Mouse (Mus musculus): ENCODE measurements around the gene Smdt1.
"Not testable (repeated sequence)": the region's sequence is repeated elsewhere in the genome, so short reads cannot be mapped to it uniquely, and the experiment has no call there.

The Smdt1 gene

DNA sequence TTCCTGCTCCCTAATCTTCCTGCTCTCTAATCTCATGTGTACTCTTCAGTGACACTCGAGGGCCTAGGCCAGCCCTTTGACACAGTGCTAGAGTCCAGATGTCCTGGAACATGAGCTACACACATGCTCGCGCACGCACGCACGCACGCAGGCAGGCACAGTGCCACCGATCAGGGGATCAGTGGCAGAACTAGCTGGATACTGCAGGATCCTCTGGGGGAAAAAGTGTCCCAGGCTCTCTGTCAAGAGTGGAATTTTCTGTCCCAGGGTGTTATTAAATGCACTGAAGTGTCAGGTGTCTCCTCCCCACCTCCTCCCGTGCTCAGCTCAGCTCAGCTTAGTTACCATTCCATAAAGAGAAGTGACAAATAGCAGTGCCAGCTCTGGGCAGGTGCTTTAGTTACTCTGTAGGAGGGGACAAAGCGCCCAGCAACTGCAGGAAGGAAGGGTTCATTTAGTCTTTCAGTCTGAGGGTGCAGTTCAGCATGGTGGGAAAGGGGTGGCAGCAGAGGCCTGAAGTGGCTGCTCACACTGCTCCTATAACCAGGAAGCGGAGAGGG, 22.8 kb downstream of the Smdt1 start:
- in situ Hi-C loops (cut with MboI; ENCODE audit: low pct_unique_long_range_greater_than_20kb in 1 of 2, low sequenced_read_pairs in 2 of 2, unreplicated experiment in 1 of 2): no loop called here

DNA sequence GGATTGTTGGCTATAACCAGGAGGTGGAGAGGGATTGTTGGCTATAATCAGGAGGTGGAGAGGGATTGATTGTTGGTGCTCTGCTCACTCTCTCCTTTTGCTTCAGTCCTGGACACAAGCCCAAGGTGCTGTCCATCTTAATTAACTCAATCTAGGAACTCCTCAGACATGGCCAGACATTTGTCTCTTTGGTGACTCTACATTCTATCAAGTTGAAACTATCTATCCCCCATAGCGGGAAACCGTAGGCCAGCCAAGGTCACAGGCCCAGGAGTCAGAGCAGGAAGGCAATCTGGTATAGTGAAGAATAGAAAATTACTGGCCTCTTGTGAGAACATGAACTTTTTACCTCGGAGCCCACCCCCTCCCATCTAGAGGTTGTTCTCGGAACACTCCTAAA, 23.5 kb downstream of the Smdt1 start:
- in situ Hi-C loops (cut with MboI; ENCODE audit: low pct_unique_long_range_greater_than_20kb in 1 of 2, low sequenced_read_pairs in 2 of 2, unreplicated experiment in 1 of 2): no loop called here

DNA sequence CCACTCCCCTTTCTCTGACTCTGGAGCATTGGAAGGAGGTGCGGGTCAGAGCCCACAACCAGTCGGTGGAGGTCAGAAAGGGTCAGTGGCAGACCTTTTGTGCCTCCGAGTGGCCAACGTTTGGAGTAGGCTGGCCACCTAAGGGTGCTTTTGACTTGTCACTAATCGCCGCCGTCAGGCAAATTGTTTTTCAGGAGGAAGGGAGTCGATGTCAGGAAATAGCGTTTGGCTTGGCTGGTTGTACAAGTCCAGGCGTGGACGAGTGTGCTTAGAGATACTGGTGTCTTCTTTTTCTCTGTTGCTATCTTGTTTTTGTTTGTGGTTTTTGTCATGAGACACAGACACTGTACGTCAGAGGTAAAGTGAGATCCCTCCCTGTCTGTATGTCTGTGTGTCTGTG, 25.0 kb downstream of the Smdt1 start:
- in situ Hi-C loops (cut with MboI; ENCODE audit: low pct_unique_long_range_greater_than_20kb in 1 of 2, low sequenced_read_pairs in 2 of 2, unreplicated experiment in 1 of 2): not testable (repeated sequence)

DNA sequence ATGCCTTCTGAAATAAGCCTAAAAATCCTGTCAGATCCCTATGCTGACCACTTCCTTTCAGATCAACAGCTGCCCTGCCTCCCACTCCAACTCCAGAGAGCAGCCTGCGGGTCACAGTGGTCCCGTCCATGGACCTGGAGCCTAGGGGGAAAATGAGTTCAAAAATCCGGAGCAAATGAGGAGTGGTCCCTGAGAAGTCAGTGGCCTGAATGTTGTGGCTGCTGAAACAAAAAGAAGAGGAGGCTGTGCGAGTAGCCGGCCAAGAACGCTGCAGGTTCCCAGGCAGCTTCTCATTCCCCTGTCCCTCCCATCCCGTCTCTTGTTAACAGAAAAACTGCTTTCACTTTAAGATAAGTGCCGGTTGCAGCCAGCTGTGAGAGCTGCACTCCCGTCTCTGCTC, 25.8 kb downstream of the Smdt1 start:
- in situ Hi-C loops (cut with MboI; ENCODE audit: low pct_unique_long_range_greater_than_20kb in 1 of 2, low sequenced_read_pairs in 2 of 2, unreplicated experiment in 1 of 2): not testable (repeated sequence)

DNA sequence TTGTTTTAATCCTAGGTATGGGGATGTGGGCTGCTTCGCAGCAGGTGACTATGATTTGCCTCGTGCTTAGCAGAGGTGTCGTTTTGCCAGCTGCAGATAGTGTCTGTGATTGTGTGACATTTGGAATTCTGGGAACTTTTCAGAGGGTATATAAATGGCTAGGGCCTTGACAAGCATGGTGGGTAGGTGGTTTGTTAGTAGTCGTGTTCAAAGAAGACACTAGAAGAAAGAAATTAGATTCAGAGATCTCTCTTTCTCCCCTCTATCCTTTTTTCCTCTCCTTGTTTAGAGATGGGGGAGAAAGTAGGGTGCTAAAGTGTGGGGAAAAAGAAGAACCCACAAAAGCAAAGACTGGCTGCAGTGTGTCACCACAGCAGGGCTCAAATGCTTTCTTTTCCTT, 29.4 kb downstream of the Smdt1 start:
- in situ Hi-C loops (cut with MboI; ENCODE audit: low pct_unique_long_range_greater_than_20kb in 1 of 2, low sequenced_read_pairs in 2 of 2, unreplicated experiment in 1 of 2): no loop called here

DNA sequence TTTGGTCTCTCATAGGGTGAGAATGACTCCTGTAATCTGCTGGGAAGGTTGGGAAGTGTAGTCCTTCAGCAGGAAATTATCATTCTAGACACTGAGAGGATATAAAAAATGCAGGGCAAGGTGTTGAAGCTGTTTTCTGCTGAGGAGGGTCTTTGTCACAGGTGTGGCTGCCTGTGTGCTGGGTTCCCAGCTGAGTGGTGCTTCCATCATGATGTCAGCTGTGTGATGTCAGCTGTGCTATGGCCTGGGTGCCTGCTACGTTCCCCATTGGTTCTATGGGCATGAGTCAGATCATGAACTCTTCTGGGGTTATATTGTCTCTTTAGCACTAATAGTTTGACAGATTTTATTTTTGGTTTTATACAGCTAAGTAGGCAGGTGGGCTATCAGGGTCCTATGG, 30.1 kb downstream of the Smdt1 start:
- in situ Hi-C loops (cut with MboI; ENCODE audit: low pct_unique_long_range_greater_than_20kb in 1 of 2, low sequenced_read_pairs in 2 of 2, unreplicated experiment in 1 of 2): no loop called here

DNA sequence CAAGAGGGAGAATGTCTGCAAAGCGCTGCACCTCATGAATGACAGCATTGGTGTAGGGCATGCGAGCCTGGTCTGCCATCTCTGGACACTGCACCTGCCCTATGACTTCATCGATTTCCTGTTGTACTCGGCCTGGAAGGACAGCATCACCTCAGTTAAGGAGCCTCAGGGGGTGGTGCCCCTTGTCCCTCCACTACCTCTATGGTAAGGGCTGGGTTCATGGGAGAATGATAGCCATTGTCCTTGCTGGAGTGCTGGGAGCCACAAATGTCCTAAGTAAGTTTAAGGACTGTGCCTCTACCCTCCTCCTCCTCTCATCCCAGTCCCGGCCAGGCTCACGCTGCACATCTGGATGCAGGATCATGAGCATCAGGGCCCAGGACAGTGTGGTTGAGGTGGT, 33.7 kb downstream of the Smdt1 start:
- in situ Hi-C loops (cut with MboI; ENCODE audit: low pct_unique_long_range_greater_than_20kb in 1 of 2, low sequenced_read_pairs in 2 of 2, unreplicated experiment in 1 of 2): no loop called here

DNA sequence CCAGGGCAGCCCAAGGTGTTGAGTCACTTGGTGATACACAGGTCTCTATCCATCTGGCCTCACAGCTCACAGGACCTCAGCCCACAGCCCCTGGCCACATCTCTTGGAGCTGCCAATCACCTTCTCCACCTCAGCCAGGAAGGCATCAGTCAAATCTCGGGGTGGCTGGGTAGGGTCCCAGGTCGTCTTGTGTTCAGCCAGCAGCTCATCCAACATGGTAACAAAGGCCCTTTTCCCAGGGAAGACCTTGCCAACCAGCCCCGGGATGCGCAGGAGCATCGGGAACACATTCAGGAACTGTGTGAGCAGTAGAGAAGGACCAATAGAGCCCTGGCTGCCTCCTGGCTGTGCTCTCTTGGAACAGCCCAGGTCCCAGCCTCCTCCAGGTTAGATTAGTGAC, 34.2 kb downstream of the Smdt1 start:
- in situ Hi-C loops (cut with MboI; ENCODE audit: low pct_unique_long_range_greater_than_20kb in 1 of 2, low sequenced_read_pairs in 2 of 2, unreplicated experiment in 1 of 2): no loop called here

DNA sequence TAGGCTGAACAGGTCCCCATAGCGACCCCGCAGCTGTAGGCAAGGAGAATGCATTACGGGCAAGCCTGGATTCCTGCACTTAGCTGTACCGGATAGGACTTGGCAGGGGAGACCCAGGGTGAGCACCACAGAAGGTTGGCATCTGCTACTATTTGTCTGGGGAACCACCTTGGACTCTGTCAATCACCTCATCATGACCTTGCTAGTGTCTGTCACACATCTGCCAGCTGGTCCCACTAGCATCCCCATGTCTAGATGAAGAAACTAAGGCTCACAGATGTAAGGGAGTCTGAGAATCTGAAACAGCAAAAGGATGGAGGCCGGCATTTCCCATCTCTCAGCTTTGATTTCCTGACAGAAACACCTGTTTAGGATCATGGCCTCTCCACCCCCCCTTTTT, 35.7 kb downstream of the Smdt1 start:
- in situ Hi-C loops (cut with MboI; ENCODE audit: low pct_unique_long_range_greater_than_20kb in 1 of 2, low sequenced_read_pairs in 2 of 2, unreplicated experiment in 1 of 2): no loop called here

DNA sequence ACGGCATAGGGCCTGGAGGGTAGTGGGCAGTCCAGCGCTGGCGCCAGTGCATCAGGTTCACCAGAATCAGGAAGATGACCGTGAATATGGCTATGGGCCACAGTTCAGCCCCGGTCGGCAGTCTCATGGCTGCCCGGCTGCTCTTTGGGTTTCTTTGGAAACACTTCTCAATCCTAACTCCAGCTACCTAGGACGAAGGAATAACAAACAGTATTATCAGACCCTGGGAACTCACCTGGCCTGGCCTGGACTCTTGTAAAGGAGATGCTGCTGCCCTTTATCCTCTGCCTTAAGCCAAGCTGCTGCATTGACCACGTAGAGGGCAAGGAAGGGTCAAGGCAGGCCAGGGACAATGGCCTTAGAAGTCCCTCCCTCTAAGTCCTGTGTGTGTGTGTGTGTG, 37.1 kb downstream of the Smdt1 start:
- in situ Hi-C loops (cut with MboI; ENCODE audit: low pct_unique_long_range_greater_than_20kb in 1 of 2, low sequenced_read_pairs in 2 of 2, unreplicated experiment in 1 of 2): no loop called here

DNA sequence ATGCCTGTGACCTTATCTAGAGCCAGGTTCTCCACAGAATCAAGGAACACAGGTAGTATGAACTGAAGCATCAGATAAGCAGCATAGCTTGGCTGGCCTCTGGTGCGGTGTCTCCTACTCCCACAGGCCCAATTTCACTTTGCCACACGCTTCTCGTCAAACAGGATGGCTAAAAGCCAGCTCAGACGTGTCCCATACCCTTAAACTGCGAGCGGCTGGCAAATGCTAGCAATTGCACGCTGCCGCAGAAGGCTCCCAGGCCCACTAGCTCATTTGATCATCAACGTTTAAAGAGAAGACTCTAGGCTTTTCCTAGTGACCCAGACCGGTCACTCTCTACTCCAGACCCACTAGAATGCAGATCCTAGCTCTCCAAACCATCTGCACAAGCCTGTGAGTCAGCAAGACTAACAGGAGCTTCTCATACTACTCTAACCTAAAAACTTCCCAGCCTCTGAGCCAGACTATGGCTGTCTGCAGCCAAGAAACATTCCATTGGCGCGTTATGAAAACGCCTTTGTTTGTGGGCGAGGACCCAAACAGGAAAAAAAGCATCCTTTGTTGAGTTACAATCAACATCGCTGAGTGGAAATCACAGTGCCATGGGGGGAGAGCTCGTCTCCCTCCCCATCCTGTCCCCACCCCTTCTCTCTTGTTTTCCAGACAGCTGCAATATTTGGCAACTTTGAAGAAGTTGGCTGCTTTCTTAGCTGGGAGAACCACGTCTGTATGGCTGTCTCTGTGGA, 37.8 kb downstream of the Smdt1 start:
- in situ Hi-C loops (cut with MboI; ENCODE audit: low pct_unique_long_range_greater_than_20kb in 1 of 2, low sequenced_read_pairs in 2 of 2, unreplicated experiment in 1 of 2): no loop called here

DNA sequence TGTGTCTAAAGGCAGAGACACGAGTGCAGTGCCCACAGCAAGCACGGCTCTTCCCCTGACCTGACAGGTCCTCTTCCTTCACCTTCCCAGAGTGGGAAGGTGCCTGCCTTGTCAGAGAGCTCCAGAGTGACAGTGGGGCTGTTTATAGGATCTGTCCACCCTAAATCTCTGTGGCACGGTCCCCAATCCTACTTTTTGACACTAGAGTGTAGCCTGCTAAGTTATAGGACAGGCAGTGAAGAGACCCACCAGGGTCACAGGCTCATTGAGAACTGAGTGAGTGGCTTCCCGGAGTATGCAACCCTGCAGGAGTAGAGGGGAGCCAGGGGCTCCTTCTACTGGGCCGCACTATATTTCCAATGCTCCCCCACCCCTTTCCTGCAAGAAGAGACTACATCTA, 38.9 kb downstream of the Smdt1 start:
- in situ Hi-C loops (cut with MboI; ENCODE audit: low pct_unique_long_range_greater_than_20kb in 1 of 2, low sequenced_read_pairs in 2 of 2, unreplicated experiment in 1 of 2): no loop called here

DNA sequence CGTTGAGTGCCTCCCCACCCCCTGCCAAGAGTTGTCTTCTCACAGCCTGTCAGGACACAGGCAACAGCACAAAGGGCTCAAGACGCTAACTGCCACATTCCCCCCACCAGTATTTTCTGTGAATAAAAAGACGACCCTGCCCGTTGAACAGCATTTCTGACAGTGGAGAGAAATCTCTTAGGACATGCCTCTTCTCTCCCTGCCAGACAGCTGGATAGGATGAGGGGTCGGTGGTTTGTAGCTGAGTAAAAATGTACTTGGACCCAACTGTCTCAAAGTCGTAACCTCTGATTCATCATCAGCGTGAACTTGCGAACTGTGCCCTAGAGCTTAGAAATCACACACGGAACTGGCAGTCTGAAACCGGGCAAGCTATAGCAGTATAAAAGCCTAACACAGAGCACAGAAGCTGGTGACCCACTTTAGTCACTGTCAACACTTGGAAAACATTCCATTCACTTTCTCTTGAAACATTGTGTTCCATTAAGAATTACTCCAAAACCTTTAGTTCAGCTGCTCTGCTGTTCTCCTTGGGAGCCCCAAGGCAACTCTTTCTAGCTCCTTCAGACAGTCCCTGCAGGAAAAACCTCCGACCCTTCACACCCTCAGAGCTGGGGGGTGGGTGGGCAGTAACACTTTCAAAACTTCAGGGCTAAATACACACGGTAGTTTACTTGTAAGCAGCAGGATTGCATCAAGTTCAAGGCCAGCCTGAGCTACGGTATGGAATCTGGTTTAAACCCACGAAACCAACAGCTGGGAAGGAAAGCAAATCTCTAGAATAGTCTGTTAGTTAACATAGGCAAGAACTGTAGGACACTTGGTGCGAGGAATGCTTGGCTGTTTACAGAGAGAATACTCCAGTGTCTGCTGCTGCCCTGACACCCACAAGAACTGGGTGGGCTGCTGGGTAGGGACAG, 39.8 kb downstream of the Smdt1 start:
- in situ Hi-C loops (cut with MboI; ENCODE audit: low pct_unique_long_range_greater_than_20kb in 1 of 2, low sequenced_read_pairs in 2 of 2, unreplicated experiment in 1 of 2): no loop called here

DNA sequence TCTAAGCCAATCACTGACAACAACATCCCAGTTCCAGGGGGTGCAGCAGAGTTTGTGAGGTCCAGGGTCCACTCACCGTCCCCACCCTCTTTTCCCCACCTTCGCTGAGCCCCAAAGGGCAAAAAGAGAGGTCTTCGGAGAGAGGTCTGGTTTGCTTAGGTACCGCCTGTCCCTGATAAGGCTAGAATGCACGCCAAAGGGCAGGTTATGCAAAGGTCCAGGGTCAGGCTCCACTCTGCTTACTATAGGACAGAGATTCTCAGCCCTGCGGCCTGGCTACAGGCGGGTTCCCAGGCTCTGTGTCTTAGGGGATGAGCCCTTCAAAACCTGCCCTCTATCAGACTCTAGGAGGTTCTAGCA, 40.7 kb downstream of the Smdt1 start:
- in situ Hi-C loops (cut with MboI; ENCODE audit: low pct_unique_long_range_greater_than_20kb in 1 of 2, low sequenced_read_pairs in 2 of 2, unreplicated experiment in 1 of 2): no loop called here

DNA sequence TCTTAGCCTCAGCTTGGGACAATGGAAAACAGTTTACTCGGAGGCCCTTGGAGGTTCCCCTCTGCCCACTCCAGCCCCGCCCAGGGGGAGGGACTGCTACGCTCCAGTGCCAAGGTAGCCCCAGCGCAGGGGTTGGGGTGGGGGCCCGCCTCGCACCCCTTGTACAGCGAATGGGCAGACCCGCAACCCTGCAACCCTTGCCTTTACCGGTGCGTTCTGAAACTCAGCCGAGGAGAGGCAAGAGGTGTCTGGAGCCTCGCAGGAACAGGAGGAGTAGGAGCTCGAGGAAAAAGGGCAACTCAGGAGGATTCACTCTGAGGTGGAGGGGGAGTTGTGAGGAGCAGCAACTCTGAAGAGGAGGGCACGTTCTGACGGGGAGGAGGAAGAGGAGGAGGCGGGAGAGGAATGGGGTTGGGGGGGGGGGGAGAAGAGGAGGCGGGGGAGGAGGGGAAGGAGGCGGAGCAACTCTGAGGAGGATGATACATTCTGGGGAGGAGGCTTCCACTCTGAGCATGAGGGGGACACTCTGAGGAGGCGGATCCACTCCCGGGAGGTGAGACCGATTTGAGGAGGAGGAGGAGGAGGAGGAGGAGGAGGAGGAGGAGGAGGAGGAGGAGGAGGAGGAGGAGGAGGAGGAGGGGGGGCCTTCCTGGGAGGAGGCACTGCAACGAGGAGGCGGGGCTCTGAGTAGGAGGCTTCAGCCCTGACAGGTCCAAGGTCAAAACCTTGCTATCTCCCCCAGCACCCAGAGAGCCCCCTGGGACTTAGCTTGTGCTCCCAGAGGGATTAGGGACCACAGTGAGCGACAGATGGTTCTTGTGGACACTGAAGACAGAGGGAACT, 41.3 kb downstream of the Smdt1 start, which contains the start of gene Cyp2d22:
Gene Cyp2d22 (minus strand): TSS at position 390 of the 843 bp plus-strand sequence.
- in situ Hi-C loops (cut with MboI; ENCODE audit: low pct_unique_long_range_greater_than_20kb in 1 of 2, low sequenced_read_pairs in 2 of 2, unreplicated experiment in 1 of 2): no loop called here

DNA sequence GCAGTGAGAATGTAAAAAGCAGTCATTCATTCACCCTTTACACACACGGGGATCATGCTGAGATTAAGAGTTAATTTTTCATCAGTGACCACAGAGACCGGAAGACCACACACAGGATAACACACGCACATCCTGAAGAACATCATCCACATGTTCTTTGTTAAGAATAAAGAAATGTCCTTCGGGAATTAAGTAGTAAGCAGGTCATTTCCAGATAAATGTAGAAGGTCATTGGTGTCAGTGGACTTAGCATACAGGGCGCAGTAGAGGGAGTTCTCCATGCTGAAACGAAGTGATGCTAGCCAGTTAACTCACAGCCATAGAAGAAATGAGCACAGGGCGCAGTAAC, 41.9 kb downstream of the Smdt1 start:
- in situ Hi-C loops (cut with MboI; ENCODE audit: low pct_unique_long_range_greater_than_20kb in 1 of 2, low sequenced_read_pairs in 2 of 2, unreplicated experiment in 1 of 2): no loop called here

DNA sequence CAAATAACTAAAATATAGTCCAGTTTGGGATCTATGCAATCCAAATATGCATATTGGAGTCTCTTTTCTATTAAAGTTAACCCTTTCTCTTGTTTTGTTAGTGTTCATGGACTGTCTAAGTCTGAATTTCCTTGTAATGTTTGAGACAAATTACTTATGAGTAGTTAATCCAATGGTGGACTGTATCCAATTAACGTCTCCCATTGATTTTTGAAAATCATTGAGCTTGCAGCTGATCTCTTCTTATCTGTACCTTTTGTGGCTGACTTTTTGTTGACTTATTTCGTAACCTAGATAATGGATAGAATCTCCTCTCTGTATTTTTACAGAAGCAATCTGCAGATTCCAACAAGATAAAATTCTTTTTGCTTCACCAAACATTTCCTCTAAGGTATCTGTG, 43.7 kb downstream of the Smdt1 start:
- in situ Hi-C loops (cut with MboI; ENCODE audit: low pct_unique_long_range_greater_than_20kb in 1 of 2, low sequenced_read_pairs in 2 of 2, unreplicated experiment in 1 of 2): no loop called here

DNA sequence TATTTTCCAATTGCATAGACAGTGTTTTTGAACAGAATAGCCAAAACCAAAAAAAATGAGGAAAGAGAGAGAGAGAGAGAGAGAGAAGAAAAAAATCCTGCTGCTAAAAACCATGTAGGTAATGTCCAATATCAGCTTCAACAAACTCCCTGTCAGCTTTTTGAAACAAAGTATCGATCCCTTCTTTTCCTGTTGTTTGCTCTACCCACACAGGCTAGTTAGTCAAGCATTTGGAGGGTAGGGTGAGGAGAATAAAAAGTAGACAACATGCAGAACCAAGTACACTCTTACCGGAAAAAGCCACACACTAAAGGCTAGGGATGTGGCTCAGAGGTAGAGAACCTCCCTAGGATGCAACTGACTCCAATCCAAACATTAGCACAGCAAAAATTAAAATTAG, 47.0 kb downstream of the Smdt1 start:
- in situ Hi-C loops (cut with MboI; ENCODE audit: low pct_unique_long_range_greater_than_20kb in 1 of 2, low sequenced_read_pairs in 2 of 2, unreplicated experiment in 1 of 2): no loop called here

DNA sequence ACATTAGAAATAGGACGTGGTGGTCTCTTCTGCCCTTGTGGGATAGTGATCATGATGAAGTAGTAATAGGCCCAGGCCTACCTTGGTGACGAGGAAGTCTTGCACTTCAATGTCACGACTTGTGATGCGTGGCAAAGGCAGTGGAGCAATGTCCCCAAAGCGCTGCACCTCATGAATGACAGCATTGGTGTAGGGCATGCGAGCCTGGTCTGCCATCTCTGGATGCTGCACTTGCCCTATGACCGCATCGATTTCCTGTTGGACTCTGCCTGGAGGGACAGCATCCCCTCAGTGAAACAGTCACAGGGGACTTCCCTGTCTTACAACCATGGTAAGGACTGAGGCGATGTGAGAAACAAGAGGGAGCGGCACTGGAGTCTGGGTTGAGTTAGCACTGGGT, 51.2 kb downstream of the Smdt1 start:
- in situ Hi-C loops (cut with MboI; ENCODE audit: low pct_unique_long_range_greater_than_20kb in 1 of 2, low sequenced_read_pairs in 2 of 2, unreplicated experiment in 1 of 2): not testable (repeated sequence)

Measured in mouse embryonic stem cell (cell line).